24 mouse cellular contexts compared by ENCODE assay signal in the genomic region with DNA sequence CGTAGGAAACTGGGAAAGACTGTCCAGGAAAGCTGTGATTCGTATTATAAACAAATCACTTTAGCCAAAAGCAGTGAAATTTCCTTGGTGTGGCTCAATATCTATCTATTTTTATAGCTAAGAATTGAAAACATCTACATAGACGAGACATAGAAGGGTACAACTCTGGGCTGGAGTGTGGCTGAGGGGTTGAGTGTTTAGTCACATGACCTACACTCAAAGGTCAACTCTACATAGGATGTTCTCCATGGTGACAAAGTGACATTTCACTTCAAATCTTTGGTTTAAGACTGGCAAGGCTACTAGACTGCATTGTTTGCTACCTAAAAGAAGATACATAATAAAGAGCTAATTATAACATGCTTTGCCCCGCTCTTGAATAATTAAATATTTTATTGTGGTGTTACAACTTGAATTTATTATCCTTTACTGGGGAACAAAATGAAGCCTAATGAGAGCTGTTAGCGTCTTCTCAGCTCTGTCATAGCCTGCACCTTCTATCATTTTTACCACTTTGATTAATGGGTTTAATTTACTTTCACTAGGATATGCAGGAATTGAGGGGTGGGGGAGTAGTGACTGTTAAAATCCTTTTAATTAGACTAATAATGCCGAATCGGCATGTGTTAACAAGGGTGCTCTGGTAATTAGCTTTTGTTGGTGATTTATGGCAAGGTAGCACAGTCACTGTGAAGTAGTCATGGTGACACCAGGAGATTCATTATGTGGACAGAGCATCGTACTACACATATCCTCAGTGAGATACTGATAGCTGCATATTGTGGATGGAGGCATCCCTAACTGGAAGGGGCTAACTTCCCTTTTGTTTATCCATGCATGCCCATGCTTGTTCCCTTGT. TPM values are rescaled to one million over a fixed set of nuclear protein-coding genes. Genes with fewer than 3 reads are reported as not detected.
A peak's percentile ranks its signal among the peaks of the same experiment; 100 is the strongest.
DNase-seq lines count a peak whose midpoint lies in the region; ATAC-seq lines count a peak whose summit lies in the region.
"Had no signal": no experiment of that assay in that cellular context is flagged by ENCODE, and none has a peak within 500 bp of the region (broad histone marks: within the 10 kb centered on the region; RNA-seq: fewer than 3 reads in every experiment).

No protein-coding gene starts in this region.

- no peaks in the 10 kb centered on the region for H3K9me3 ChIP-seq in forebrain, embryonic 13.5 days (replicated peaks)
- H3K9me3 ChIP-seq in forebrain, embryonic 12.5 days, result no peaks in the 10 kb centered on the region
- no peaks in the 10 kb centered on the region for H3K9me3 ChIP-seq in hindbrain, embryonic 14.5 days (ENCODE audit: control insufficient read depth, low read length)
- H3K9me3 ChIP-seq in hindbrain, embryonic 16.5 days (ENCODE audit: control insufficient read depth, low read length), result no peaks in the 10 kb centered on the region
- H3K9me3 ChIP-seq in forebrain, embryonic 16.5 days (ENCODE audit: control insufficient read depth, low read length), result no peaks in the 10 kb centered on the region
- H3K9me3 ChIP-seq: embryonic facial prominence, embryonic 12.5 days; heart, embryonic 13.5 days had no signal

- no peak overlapping the region for H3K4me2 ChIP-seq in forebrain, embryonic 13.5 days
- no peak overlapping the region for H3K4me2 ChIP-seq in forebrain, embryonic 12.5 days
- H3K4me2 ChIP-seq in hindbrain, embryonic 14.5 days (replicated peaks), result no peak overlapping the region
- no peak overlapping the region for H3K4me2 ChIP-seq in hindbrain, embryonic 16.5 days (ENCODE audit: low read length)
- no peak overlapping the region for H3K4me2 ChIP-seq in forebrain, embryonic 16.5 days (ENCODE audit: low read length)
- H3K4me2 ChIP-seq: embryonic facial prominence, embryonic 12.5 days; heart, embryonic 13.5 days had no signal

- no peak overlapping the region for H3K4me3 ChIP-seq in forebrain, embryonic 13.5 days
- no peak overlapping the region for H3K4me3 ChIP-seq in forebrain, embryonic 12.5 days (replicated peaks)
- H3K4me3 ChIP-seq in hindbrain, embryonic 14.5 days (replicated peaks; ENCODE audit: low read length), result no peak overlapping the region
- no peak overlapping the region for H3K4me3 ChIP-seq in hindbrain, embryonic 16.5 days (ENCODE audit: low read length)
- H3K4me3 ChIP-seq in forebrain, embryonic 16.5 days (replicated peaks; ENCODE audit: low read length), result no peak overlapping the region
- H3K4me3 ChIP-seq: embryonic facial prominence, embryonic 12.5 days; heart, embryonic 13.5 days had no signal

- 56% methylated on average over 8 of the region's 8 CpGs for WGBS in forebrain, embryonic 13.5 days
- 72% methylated on average over 8 of the region's 8 CpGs for WGBS in forebrain, embryonic 12.5 days
- 66% methylated on average over 8 of the region's 8 CpGs for WGBS in hindbrain, embryonic 14.5 days
- 63% methylated on average over 8 of the region's 8 CpGs for WGBS in hindbrain, embryonic 16.5 days
- WGBS in forebrain, embryonic 16.5 days, result 42% methylated on average over 8 of the region's 8 CpGs

- DNase-seq in hindbrain, embryonic 14.5 days (ENCODE audit: low spot score), result no peak
- DNase-seq in NIH3T3 (ENCODE audit: low read depth) (peak; percentile 47), MN1 (ENCODE audit: low spot score) (no peak)
- DNase-seq in c-Kit-positive CD71-positive TER-119-positive erythroid progenitor cells, embryonic 14.5 days (ENCODE audit: low spot score), result no peak
- DNase-seq: adrenal gland, adult 8-10 months; adrenal gland, postnatal 36 days; cerebellum, adult 11-12 months; cerebellum, adult 9-10 months; cerebellum, postnatal 25 days; gastrocnemius, postnatal 36 days; heart, adult 11 months; heart, postnatal 36 days; kidney, adult 11 months had no signal

- 0 out of 2 replicates have a peak, but pooled peaks cover 8% of the 10 kb centered on the region for H3K4me1 ChIP-seq in forebrain, embryonic 13.5 days
- no peaks in the 10 kb centered on the region for H3K4me1 ChIP-seq in forebrain, embryonic 12.5 days
- no peaks in the 10 kb centered on the region for H3K4me1 ChIP-seq in hindbrain, embryonic 14.5 days (replicated peaks; ENCODE audit: control insufficient read depth, insufficient read depth, low read length)
- no peaks in the 10 kb centered on the region for H3K4me1 ChIP-seq in hindbrain, embryonic 16.5 days (ENCODE audit: control insufficient read depth, insufficient read depth, low read depth, low read length)
- H3K4me1 ChIP-seq in forebrain, embryonic 16.5 days (replicated peaks; ENCODE audit: control insufficient read depth, insufficient read depth, low read length), result no peaks in the 10 kb centered on the region; the same call in 1 of the 2 replicates
- H3K4me1 ChIP-seq: embryonic facial prominence, embryonic 12.5 days; heart, embryonic 13.5 days had no signal

- H3K27me3 ChIP-seq in forebrain, embryonic 13.5 days, result no peaks in the 10 kb centered on the region
- no peaks in the 10 kb centered on the region for H3K27me3 ChIP-seq in forebrain, embryonic 12.5 days
- H3K27me3 ChIP-seq in hindbrain, embryonic 14.5 days (ENCODE audit: control insufficient read depth, insufficient read depth, low read length), result no peaks in the 10 kb centered on the region
- H3K27me3 ChIP-seq in hindbrain, embryonic 16.5 days (replicated peaks; ENCODE audit: control insufficient read depth, insufficient read depth, low read length), result no peaks in the 10 kb centered on the region
- H3K27me3 ChIP-seq in forebrain, embryonic 16.5 days (replicated peaks; ENCODE audit: control insufficient read depth, insufficient read depth, low read length), result no peaks in the 10 kb centered on the region
- H3K27me3 ChIP-seq: embryonic facial prominence, embryonic 12.5 days; heart, embryonic 13.5 days had no signal

- ATAC-seq in forebrain, embryonic 13.5 days, result peak; percentile 68; the same call in 1 of the 2 replicates
- no peak; the same call in 1 of the 2 replicates for ATAC-seq in forebrain, embryonic 12.5 days (ENCODE audit: low FRiP score)
- ATAC-seq in hindbrain, embryonic 14.5 days (ENCODE audit: low FRiP score), result peak; percentile 55
- ATAC-seq in hindbrain, embryonic 16.5 days, result no peak; the same call in 1 of the 2 replicates
- ATAC-seq in forebrain, embryonic 16.5 days, result peak; percentile 43
- ATAC-seq: hindbrain, postnatal 0 days had no signal

- no peaks in the 10 kb centered on the region for H3K36me3 ChIP-seq in forebrain, embryonic 13.5 days (ENCODE audit: poor library complexity, severe bottlenecking)
- no peaks in the 10 kb centered on the region for H3K36me3 ChIP-seq in forebrain, embryonic 12.5 days (replicated peaks)
- H3K36me3 ChIP-seq in hindbrain, embryonic 14.5 days (replicated peaks; ENCODE audit: control insufficient read depth, insufficient read depth), result no peaks in the 10 kb centered on the region
- H3K36me3 ChIP-seq in hindbrain, embryonic 16.5 days (ENCODE audit: control insufficient read depth, insufficient read depth, low read length), result no peaks in the 10 kb centered on the region
- H3K36me3 ChIP-seq in forebrain, embryonic 16.5 days (ENCODE audit: control insufficient read depth, insufficient read depth), result no peaks in the 10 kb centered on the region
- H3K36me3 ChIP-seq: embryonic facial prominence, embryonic 12.5 days; heart, embryonic 13.5 days had no signal

- H3K27ac ChIP-seq in forebrain, embryonic 13.5 days, result no peak overlapping the region
- H3K27ac ChIP-seq in forebrain, embryonic 12.5 days, result no peak overlapping the region
- no peak overlapping the region for H3K27ac ChIP-seq in hindbrain, embryonic 14.5 days
- no peak overlapping the region for H3K27ac ChIP-seq in hindbrain, embryonic 16.5 days (ENCODE audit: low read depth, low read length)
- no peak overlapping the region for H3K27ac ChIP-seq in forebrain, embryonic 16.5 days (ENCODE audit: low read length)
- H3K27ac ChIP-seq: embryonic facial prominence, embryonic 12.5 days; heart, embryonic 13.5 days; hindbrain, postnatal 0 days had no signal

- H3K9ac ChIP-seq in forebrain, embryonic 13.5 days, result no peak overlapping the region
- no peak overlapping the region for H3K9ac ChIP-seq in forebrain, embryonic 12.5 days
- H3K9ac ChIP-seq in hindbrain, embryonic 14.5 days, result no peak overlapping the region
- no peak overlapping the region for H3K9ac ChIP-seq in hindbrain, embryonic 16.5 days (ENCODE audit: low read depth, low read length)
- no peak overlapping the region for H3K9ac ChIP-seq in forebrain, embryonic 16.5 days (replicated peaks; ENCODE audit: low read depth, low read length)
- H3K9ac ChIP-seq: embryonic facial prominence, embryonic 12.5 days; heart, embryonic 13.5 days had no signal

RNA-seq across cellular contexts. Expression of gene Gm10234, which starts 57.7 kb away (rescaled TPM):
- polyA plus RNA-seq in forebrain, embryonic 13.5 days (2015; fragmentation: Nextera tagmentation; extraction: Ambion mirVana), result not detected in 2 replicates
- not detected in 2 replicates for polyA plus RNA-seq in forebrain, embryonic 12.5 days (2016; fragmentation: Nextera tagmentation; extraction: Ambion mirVana)
- polyA plus RNA-seq in hindbrain, embryonic 14.5 days (2014; fragmentation: Nextera tagmentation; extraction: Ambion mirVana), result not detected in 2 replicates
- polyA plus RNA-seq in hindbrain, embryonic 16.5 days (2015; fragmentation: Nextera tagmentation; extraction: Ambion mirVana), result not detected in 2 replicates
- polyA plus RNA-seq in forebrain, embryonic 16.5 days (2015; fragmentation: Nextera tagmentation; extraction: Ambion mirVana), result not detected in 2 replicates
- polyA plus RNA-seq: C2C12; cortical plate, adult 2 months; embryonic facial prominence, embryonic 12.5 days; heart, embryonic 13.5 days; heart, postnatal 0 days; hindbrain, postnatal 0 days; intestine, embryonic 14.5 days had no signal

Comparison
In these comparisons a context has a peak if more than half of its experiments do, and no peak if none do; other contexts are left out.
1. ATAC-seq: peak in forebrain, embryonic 13.5 days (single experiment), hindbrain, embryonic 14.5 days (single experiment) and forebrain, embryonic 16.5 days (single experiment); none in forebrain, embryonic 12.5 days (single experiment) and hindbrain, embryonic 16.5 days (single experiment).